Mouse (Mus musculus): Measurements from ENCODE around the gene Otop2. TPM values are rescaled to one million over a fixed set of nuclear protein-coding genes. Genes with fewer than 3 reads are reported as not detected.

The Otop2 gene
- polyA plus RNA-seq, 1 experiment from 2014 or later, result not detected

DNA sequence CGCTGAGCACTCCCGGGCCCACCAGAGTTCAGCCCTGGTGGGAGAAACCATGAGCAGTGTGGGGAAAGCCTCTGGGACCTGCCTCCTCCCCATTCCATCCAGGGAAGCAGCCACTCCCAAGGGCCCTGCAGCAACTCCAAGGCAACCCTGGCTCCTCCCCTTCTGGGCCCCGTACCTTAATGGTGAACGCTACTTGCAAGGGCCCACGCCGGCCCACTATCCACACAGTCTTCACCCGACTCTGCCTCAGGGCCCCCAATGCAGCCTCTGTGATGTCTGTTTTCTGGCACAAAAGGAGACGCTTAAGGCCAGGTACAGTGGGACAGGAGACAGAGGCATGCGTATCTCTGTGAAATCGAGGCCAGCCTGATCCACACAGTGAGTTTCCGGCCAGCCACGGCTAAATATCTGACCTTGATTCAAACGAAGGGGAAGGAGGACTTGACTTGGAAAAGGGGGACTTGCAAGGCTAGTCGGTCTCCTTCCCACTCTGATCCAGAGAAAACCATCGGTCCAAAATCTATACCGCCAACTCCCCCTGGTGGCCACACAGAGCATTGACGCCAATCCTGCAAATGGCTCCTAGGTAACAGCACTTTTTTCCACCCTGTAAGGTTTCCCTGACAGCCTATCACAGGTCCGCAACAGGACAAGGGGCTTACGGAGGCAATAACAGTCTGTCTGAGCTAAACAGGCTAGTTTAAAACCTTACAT lies 36.7 kb upstream of the Otop2 start:
- 35% methylated on average over 19 of the region's 19 CpGs for whole genome bisulfite sequencing
- peaks cover 28% of the 10 kb centered on the region for H3K36me3 ChIP-seq (replicated peaks)
- no peak overlapping the region for H3K27ac ChIP-seq (replicated peaks)
- peaks cover 58% of the 10 kb centered on the region for H3K4me1 ChIP-seq
- H3K27me3 ChIP-seq (replicated peaks; ENCODE audit: low read depth, poor library complexity, severe bottlenecking), result peaks cover 51% of the 10 kb centered on the region
- DNase-seq (ENCODE audit: low spot score), result peak; percentile 86
- no peaks in the 10 kb centered on the region for H3K9me3 ChIP-seq
- H3K4me3 ChIP-seq, result no peak overlapping the region

DNA sequence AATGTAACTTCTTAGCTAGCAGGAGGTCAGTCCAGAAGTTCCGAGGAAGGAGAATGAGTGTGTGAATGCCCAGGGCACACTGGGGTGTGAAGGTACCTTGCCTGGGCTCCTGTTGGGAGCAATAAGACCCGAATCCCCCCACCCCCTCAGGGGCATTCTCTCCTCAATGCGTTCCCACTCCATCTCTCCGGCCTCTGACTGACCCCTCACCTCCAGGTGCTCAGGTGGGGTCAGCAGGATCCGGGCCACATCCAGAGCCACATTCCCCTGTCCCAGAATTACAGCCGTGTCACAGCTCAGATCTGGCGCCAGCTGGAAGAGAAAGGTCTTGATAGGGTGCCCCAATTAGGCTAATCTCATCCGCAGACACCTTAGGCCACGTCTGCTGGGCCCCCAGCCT lies 35.9 kb upstream of the Otop2 start:
- H3K4me3 ChIP-seq, result no peak overlapping the region
- peaks cover 43% of the 10 kb centered on the region for H3K27me3 ChIP-seq (replicated peaks; ENCODE audit: low read depth, poor library complexity, severe bottlenecking)
- H3K36me3 ChIP-seq (replicated peaks), result peaks cover 28% of the 10 kb centered on the region
- H3K4me1 ChIP-seq, result peaks cover 58% of the 10 kb centered on the region
- no peak for DNase-seq (ENCODE audit: low spot score)
- no peak overlapping the region for H3K27ac ChIP-seq (replicated peaks)
- WGBS, result 81% methylated on average over 9 of the region's 9 CpGs
- H3K9me3 ChIP-seq, result no peaks in the 10 kb centered on the region

DNA sequence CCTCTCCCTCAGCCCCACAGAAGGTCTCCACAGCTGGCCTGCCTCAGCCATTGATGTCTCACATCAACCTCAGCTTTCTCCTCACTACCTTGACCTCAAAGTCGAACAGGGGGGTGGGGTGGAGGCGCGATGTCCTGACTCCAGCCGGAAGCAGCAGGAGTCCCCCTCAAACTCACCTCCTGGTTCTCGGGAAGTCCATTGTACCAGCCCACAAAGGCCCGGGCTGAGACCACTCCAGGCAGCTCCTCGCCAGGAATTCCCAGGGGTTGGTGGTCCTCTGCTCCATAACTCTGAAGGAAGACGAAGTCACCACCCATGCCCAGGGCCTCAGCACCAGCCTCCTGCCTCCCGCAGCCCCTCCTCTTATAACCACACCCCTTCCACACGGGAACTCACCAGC lies 35.5 kb upstream of the Otop2 start:
- DNase-seq (ENCODE audit: low spot score), result no peak
- 74% methylated on average over 10 of the region's 10 CpGs for WGBS
- peaks cover 58% of the 10 kb centered on the region for H3K4me1 ChIP-seq

DNA sequence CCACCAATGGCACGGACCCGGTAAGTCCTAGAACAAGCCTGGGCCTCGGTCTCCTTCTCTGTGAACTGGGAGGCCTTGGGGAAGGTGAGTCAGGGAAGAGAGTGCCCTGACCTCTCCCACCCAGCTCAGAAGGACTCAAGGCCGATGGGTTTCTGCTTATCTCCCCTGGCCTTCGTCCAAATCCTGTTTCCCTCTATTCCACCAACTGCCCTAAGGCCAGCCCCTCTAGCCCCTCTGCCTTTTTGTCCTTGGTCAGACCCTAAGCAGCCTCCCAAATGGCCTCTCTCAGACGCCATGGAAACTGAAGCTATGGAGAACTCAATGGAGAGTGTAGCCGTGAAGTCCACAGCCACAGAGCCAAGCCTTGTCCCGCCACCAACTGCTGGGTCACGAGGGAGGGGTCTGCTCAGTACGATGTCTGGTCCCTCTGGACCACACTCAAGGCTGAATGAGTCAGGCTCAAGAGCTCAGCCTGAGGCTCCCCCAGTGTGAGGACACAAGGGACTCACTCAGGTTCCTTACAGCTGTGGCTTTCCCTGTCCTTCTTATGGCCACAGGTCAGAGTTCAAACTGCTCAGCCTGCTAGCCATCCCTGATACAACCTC lies 34.0 kb upstream of the Otop2 start:
- 79% methylated on average over 10 of the region's 10 CpGs for WGBS
- H3K4me1 ChIP-seq, result peaks cover 50% of the 10 kb centered on the region

More for the DNA sequence above, 35.5 kb upstream of the Otop2 start:
- Histone ChIP-seq H3K27ac (replicated peaks) (no peak overlapping the region), H3K27me3 (replicated peaks; ENCODE audit: low read depth, poor library complexity, severe bottlenecking) (peaks cover 39% of the 10 kb centered on the region), H3K4me3 (no peak overlapping the region), H3K36me3 (replicated peaks) (peaks cover 28% of the 10 kb centered on the region), H3K9me3 (no peaks in the 10 kb centered on the region)

DNA sequence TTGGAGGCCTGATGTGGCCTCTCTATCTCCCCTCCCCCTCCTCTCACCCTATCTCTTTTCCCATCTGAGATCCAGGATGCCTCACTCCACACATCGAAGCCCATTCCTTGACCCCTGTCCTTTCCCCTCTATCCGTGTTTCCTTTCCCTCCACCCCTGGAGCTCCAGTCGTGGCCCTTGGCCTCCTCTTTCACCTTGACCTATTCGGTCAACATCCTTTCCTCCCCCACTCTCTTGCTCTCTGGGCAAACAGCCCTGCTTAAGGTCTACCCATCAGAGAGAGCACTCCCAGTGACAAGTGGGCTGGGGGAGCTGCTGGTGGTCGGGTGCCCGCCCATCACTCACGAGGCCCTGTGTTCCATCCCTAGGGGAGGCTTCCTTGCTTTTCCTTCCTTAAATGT lies 33.2 kb upstream of the Otop2 start:
- H3K36me3 ChIP-seq (replicated peaks), result peaks cover 17% of the 10 kb centered on the region
- peaks cover 16% of the 10 kb centered on the region for H3K27me3 ChIP-seq (replicated peaks; ENCODE audit: low read depth, poor library complexity, severe bottlenecking)
- no peak overlapping the region for H3K4me3 ChIP-seq
- 61% methylated on average over 7 of the region's 7 CpGs for WGBS
- H3K4me1 ChIP-seq, result peaks cover 48% of the 10 kb centered on the region
- H3K27ac ChIP-seq (replicated peaks), result no peak overlapping the region
- DNase-seq (ENCODE audit: low spot score), result no peak
- no peaks in the 10 kb centered on the region for H3K9me3 ChIP-seq

More for the DNA sequence above, 34.0 kb upstream of the Otop2 start:
- Histone ChIP-seq H3K9me3 (no peaks in the 10 kb centered on the region), H3K36me3 (replicated peaks) (peaks cover 24% of the 10 kb centered on the region), H3K27me3 (replicated peaks; ENCODE audit: low read depth, poor library complexity, severe bottlenecking) (peaks cover 24% of the 10 kb centered on the region), H3K27ac (replicated peaks) (no peak overlapping the region), H3K4me3 (no peak overlapping the region)
- DNase-seq (ENCODE audit: low spot score), result no peak

DNA sequence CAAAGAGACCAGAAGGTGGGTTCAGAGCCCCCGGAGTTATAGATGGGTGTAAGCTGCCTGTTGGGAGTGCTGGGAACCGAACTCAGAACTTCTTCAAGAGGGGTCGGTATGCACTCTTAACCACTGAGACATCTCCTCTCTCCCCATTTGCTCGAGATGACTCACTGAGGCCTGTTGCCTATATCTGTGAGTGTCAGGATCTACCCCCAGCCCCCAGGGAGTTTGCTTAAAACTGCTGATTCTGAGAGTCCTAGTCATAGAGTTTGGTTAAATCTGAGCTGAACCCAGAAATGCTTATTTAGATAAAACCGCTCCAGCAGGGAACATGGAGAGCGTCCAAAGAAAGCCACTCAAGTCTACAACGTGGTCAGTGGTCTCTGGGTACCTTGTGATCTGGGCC lies 32.8 kb upstream of the Otop2 start:
- no peaks in the 10 kb centered on the region for H3K9me3 ChIP-seq
- H3K27me3 ChIP-seq (replicated peaks; ENCODE audit: low read depth, poor library complexity, severe bottlenecking), result peaks cover 12% of the 10 kb centered on the region
- WGBS, result 88% methylated on average over 7 of the region's 7 CpGs
- peaks cover 48% of the 10 kb centered on the region for H3K4me1 ChIP-seq
- no peak for DNase-seq (ENCODE audit: low spot score)
- H3K36me3 ChIP-seq (replicated peaks), result peaks cover 12% of the 10 kb centered on the region
- no peak overlapping the region for H3K27ac ChIP-seq (replicated peaks)
- H3K4me3 ChIP-seq, result no peak overlapping the region

DNA sequence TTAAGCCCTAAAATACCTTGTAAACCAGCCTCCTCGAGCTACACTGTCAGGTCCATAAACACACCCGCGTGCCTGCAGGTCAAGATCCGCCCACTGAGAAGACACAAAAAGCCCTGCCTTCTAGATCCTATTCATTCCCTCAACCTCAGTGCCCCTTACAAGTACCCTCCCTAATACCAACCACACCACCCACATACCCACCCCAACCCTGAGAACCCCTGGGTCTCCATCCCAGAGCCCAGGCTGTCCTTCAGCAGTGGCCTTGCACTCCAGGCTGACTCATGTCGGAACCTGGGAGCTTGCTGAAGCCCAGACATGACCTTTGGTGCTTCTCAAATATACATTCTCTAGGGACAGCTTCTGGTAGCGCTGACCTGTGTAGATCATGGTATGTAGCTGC lies 32.2 kb upstream of the Otop2 start:
- Histone ChIP-seq H3K27ac (replicated peaks) (no peak overlapping the region), H3K36me3 (replicated peaks) (peaks cover 7% of the 10 kb centered on the region; the same call in 1 of the 2 replicates), H3K4me1 (peaks cover 48% of the 10 kb centered on the region), H3K4me3 (no peak overlapping the region), H3K9me3 (no peaks in the 10 kb centered on the region), H3K27me3 (replicated peaks; ENCODE audit: low read depth, poor library complexity, severe bottlenecking) (peaks cover 6% of the 10 kb centered on the region)
- no peak for DNase-seq (ENCODE audit: low spot score)
- 85% methylated on average over 6 of the region's 6 CpGs for WGBS

DNA sequence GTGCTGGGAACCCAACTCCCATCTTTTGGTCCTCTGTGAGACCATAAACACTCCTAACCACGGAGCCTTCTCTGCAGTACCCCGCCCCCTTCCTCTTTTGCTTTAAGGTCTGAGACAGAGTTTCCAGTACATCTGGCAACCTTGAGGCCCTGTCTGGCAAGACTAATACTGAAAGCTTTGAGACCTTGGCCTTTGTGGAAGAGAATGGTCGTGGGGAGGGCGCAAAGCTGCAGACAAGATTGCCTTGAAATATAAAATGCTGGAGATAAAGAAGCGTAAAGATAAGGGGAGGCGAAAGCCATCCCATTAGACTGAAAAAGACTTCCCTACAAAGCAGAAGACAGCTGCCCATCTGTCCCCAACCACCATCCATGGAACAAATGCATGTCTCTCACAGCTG lies 31.5 kb upstream of the Otop2 start:
- WGBS, result 84% methylated on average over 6 of the region's 6 CpGs
- Histone ChIP-seq H3K4me1 (peaks cover 40% of the 10 kb centered on the region), H3K4me3 (peak overlapping the region; percentile 85; the same call in 1 of the 2 replicates), H3K27me3 (replicated peaks; ENCODE audit: low read depth, poor library complexity, severe bottlenecking) (no peaks in the 10 kb centered on the region; the same call in 1 of the 2 replicates), H3K9me3 (no peaks in the 10 kb centered on the region), H3K36me3 (replicated peaks) (peaks cover 7% of the 10 kb centered on the region; the same call in 1 of the 2 replicates), H3K27ac (replicated peaks) (no peak overlapping the region)
- no peak for DNase-seq (ENCODE audit: low spot score)

DNA sequence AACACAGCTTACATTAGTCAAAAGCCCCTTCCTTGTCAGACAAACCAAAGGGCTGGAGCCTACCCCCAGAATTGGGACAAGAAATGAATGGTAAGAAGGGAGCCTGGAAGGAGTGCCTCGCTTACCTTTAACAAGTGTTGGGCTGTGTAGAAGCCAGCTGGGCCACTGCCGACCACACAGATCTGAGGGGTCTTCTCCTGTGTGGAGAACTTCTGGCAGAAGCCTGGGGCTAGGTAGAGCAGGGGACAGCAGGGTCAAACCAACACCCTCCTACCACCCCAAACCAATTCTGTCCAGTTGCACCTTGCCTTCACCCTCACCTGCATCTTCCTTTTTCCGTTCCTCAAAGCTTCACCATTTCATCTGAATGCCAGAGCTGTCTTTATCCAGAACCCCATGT lies 31.0 kb upstream of the Otop2 start:
- Histone ChIP-seq H3K36me3 (replicated peaks) (peaks cover 7% of the 10 kb centered on the region; the same call in 1 of the 2 replicates), H3K4me3 (peak overlapping the region; percentile 85), H3K9me3 (no peaks in the 10 kb centered on the region), H3K27me3 (replicated peaks; ENCODE audit: low read depth, poor library complexity, severe bottlenecking) (no peaks in the 10 kb centered on the region; the same call in 1 of the 2 replicates), H3K4me1 (peaks cover 40% of the 10 kb centered on the region), H3K27ac (replicated peaks) (peak overlapping the region; percentile 92; the same call in 1 of the 2 replicates)
- 62% methylated on average over 3 of the region's 3 CpGs for whole genome bisulfite sequencing
- no peak for DNase-seq (ENCODE audit: low spot score)

DNA sequence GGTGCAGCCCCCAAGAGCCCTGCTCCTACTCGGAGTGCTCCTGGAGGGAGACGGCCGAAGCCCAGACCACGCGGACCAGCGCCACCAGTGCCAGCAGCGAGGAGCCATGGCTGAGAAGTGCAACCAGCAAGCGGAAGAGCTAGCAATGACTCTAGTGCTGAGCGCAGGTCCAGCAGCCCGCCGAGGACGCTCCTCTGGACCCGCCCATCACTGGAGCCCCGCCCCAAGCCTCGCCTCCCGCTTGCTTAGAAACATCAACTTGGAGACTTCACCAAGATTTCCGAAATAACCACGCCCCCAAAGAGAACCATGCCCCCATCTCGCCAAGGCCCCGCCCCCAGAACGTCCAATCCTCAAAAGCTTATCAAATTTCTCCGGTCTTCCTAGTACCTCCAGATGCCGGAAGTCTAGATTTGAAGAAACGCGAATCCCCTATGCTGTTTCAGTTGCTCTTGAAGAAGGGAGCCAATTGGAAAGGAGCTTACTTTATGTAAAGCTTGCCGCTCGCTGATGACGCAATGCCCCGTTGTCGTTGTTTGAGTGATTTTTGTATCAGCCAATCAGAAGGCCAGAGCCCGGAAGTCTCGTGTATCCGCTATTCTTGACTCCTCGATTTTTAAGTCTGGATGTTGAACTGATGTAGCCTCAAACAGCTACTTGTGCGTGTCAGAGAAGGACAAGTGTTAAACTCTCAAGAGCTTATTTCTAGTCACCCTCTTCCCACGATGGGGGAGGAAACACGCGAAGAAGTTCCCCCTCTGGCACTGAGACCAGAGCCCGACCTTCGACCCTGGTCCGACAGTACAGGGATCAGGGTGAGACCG lies 30.0 kb upstream of the Otop2 start, which contains the start of gene Fdxr:
Fdxr (minus strand) TSS at position 271 of the 824 bp plus-strand sequence.
- peak within 1 kb of the TSS; percentile 92 for H3K27ac ChIP-seq (replicated peaks)
- peak; percentile 98 for DNase-seq (ENCODE audit: low spot score)
- no peaks in the 10 kb centered on the region; the same call in 1 of the 2 replicates for H3K27me3 ChIP-seq (replicated peaks; ENCODE audit: low read depth, poor library complexity, severe bottlenecking)
- peak within 1 kb of the TSS; percentile 85 for H3K4me3 ChIP-seq
- under 1% methylated on average over 42 of the region's 42 CpGs for WGBS
- H3K4me1 ChIP-seq, result peaks cover 40% of the 10 kb centered on the region
- no peaks in the 10 kb centered on the region for H3K9me3 ChIP-seq
- no peaks in the 10 kb centered on the region; the same call in 1 of the 2 replicates for H3K36me3 ChIP-seq (replicated peaks)

DNA sequence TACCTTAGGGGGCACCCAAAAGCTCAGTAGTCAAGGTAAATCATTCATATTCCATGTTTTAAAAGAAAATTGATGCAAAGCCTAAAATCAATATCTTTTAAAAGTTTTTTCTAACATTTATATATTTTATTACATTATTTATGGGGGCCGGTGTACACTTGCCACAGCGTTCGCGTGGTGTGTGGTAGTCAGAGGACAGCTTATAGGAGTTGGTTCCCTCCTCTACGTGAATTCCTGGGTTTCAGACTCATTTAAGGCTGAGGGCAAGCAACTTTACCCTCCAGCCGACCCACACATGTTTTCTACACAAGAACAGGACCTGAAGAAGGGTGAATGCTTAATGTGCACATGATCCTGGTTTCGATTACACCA lies 29.4 kb upstream of the Otop2 start:
- H3K27ac ChIP-seq (replicated peaks), result peak overlapping the region; percentile 92
- H3K9me3 ChIP-seq, result no peaks in the 10 kb centered on the region
- no peak for DNase-seq (ENCODE audit: low spot score)
- 23% methylated on average over 7 of the region's 7 CpGs for WGBS
- no peaks in the 10 kb centered on the region; the same call in 1 of the 2 replicates for H3K27me3 ChIP-seq (replicated peaks; ENCODE audit: low read depth, poor library complexity, severe bottlenecking)
- no peaks in the 10 kb centered on the region; the same call in 1 of the 2 replicates for H3K36me3 ChIP-seq (replicated peaks)
- H3K4me3 ChIP-seq, result peak overlapping the region; percentile 85
- H3K4me1 ChIP-seq, result peaks cover 40% of the 10 kb centered on the region

DNA sequence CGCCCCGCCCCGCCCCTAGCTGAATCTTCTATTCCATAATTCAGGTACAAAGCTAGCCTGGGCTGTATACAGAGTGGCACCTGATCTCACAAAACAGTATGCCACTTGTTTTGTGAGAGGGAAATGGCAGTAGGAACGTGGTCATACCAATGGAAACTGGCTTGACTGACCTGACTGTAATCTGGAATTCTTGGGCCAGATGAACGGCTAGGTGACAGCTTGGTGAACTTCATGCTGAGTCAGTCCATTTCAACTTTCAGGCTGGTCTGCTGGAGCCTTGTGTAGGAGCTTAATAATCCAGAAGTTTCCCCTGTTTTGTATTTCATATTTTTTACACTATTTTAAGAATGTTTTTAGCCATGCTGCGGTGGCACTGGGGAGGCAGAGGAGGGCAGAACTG lies 28.8 kb upstream of the Otop2 start:
- Histone ChIP-seq H3K4me3 (peak overlapping the region; percentile 85), H3K4me1 (peaks cover 36% of the 10 kb centered on the region), H3K36me3 (replicated peaks) (no peaks in the 10 kb centered on the region; the same call in 1 of the 2 replicates), H3K27me3 (replicated peaks; ENCODE audit: low read depth, poor library complexity, severe bottlenecking) (no peaks in the 10 kb centered on the region), H3K9me3 (no peaks in the 10 kb centered on the region), H3K27ac (replicated peaks) (no peak overlapping the region)
- DNase-seq (ENCODE audit: low spot score), result no peak
- WGBS, result 74% methylated on average over 6 of the region's 6 CpGs
